Comparison of ENCODE assay signal across 38 mouse cellular contexts in genomic region chr7:3235683-3236082, GRCm38 (mm10). TPM values are rescaled to one million over a fixed set of nuclear protein-coding genes. Genes with fewer than 3 reads are reported as not detected.
"Had no signal": no experiment of that assay in that cellular context is flagged by ENCODE, and none has a peak within 500 bp of the region (broad histone marks: within the 10 kb centered on the region; RNA-seq: fewer than 3 reads in every experiment).

No protein-coding gene starts in this region.

- H3K27me3 ChIP-seq: limb, embryonic 12.5 days; limb, embryonic 13.5 days; limb, embryonic 15.5 days; liver, embryonic 13.5 days; liver, embryonic 15.5 days; lung, embryonic 15.5 days; megakaryocyte, embryonic 14.5 days; midbrain, embryonic 12.5 days; midbrain, embryonic 13.5 days; midbrain, embryonic 15.5 days; neural tube, embryonic 12.5 days had no signal

- H3K4me3 ChIP-seq: left cerebral cortex, adult 2 months; limb, embryonic 10.5 days; limb, embryonic 12.5 days; limb, embryonic 13.5 days; limb, embryonic 15.5 days; liver, embryonic 13.5 days; liver, embryonic 15.5 days; lung, embryonic 15.5 days; megakaryocyte, embryonic 14.5 days; midbrain, embryonic 10.5 days; midbrain, embryonic 12.5 days; midbrain, embryonic 13.5 days; midbrain, embryonic 15.5 days; myocyte; neural tube, embryonic 12.5 days had no signal

- H3K9me3 ChIP-seq: limb, embryonic 10.5 days; limb, embryonic 12.5 days; limb, embryonic 13.5 days; limb, embryonic 15.5 days; liver, embryonic 13.5 days; liver, embryonic 15.5 days; lung, embryonic 15.5 days; midbrain, embryonic 12.5 days; midbrain, embryonic 13.5 days; midbrain, embryonic 15.5 days had no signal

- H3K4me1 ChIP-seq: limb, embryonic 10.5 days; limb, embryonic 12.5 days; limb, embryonic 13.5 days; limb, embryonic 15.5 days; liver, embryonic 13.5 days; liver, embryonic 15.5 days; lung, embryonic 15.5 days; megakaryocyte, embryonic 14.5 days; midbrain, embryonic 10.5 days; midbrain, embryonic 12.5 days; midbrain, embryonic 13.5 days; midbrain, embryonic 15.5 days; neural tube, embryonic 12.5 days had no signal

- ATAC-seq: lung, postnatal 0 days; midbrain, embryonic 13.5 days; midbrain, embryonic 15.5 days; midbrain, embryonic 16.5 days had no signal

- H3K4me2 ChIP-seq: limb, embryonic 12.5 days; limb, embryonic 13.5 days; limb, embryonic 15.5 days; liver, embryonic 13.5 days; liver, embryonic 15.5 days; lung, embryonic 14.5 days; lung, embryonic 15.5 days; midbrain, embryonic 11.5 days; midbrain, embryonic 12.5 days; midbrain, embryonic 13.5 days; midbrain, embryonic 15.5 days; neural tube, embryonic 12.5 days had no signal

- DNase-seq: left cerebral cortex, postnatal 4 days; liver; liver, embryonic 13.5 days; lung, adult 18-20 months; lung, adult 2 months; lung, embryonic 14.5 days; lung, postnatal 10 days; lung, postnatal 14 days; lung, postnatal 36 days; lung, postnatal 4 days; midbrain, embryonic 14.5 days had no signal

- H3K36me3 ChIP-seq: limb, embryonic 10.5 days; limb, embryonic 12.5 days; limb, embryonic 13.5 days; limb, embryonic 15.5 days; liver, embryonic 13.5 days; liver, embryonic 15.5 days; lung, embryonic 15.5 days; midbrain, embryonic 10.5 days; midbrain, embryonic 12.5 days; midbrain, embryonic 13.5 days; midbrain, embryonic 15.5 days; neural tube, embryonic 12.5 days had no signal

- H3K9ac ChIP-seq: limb, embryonic 12.5 days; limb, embryonic 13.5 days; limb, embryonic 15.5 days; liver, embryonic 13.5 days; liver, embryonic 14.5 days; liver, embryonic 15.5 days; lung, embryonic 14.5 days; lung, embryonic 15.5 days; midbrain, embryonic 12.5 days; midbrain, embryonic 13.5 days; midbrain, embryonic 15.5 days; neural tube, embryonic 12.5 days had no signal

- H3K27ac ChIP-seq: left cerebral cortex, adult 2 months; limb, embryonic 10.5 days; limb, embryonic 12.5 days; limb, embryonic 13.5 days; limb, embryonic 15.5 days; liver, embryonic 13.5 days; liver, embryonic 14.5 days; liver, embryonic 15.5 days; lung, embryonic 15.5 days; macrophage; midbrain, embryonic 10.5 days; midbrain, embryonic 12.5 days; midbrain, embryonic 13.5 days; midbrain, embryonic 15.5 days; neural tube, embryonic 12.5 days had no signal

RNA-seq across cellular contexts. Expression of gene Nlrp12, which starts 13.9 kb away (rescaled TPM):
- total RNA-seq: left cerebral cortex, adult 18-20 months; left cerebral cortex, adult 8-10 months; left cerebral cortex, postnatal 36 days; megakaryocyte-erythroid progenitor cell, adult 5-6 weeks had no signal
- polyA plus RNA-seq: limb, embryonic 10.5 days; limb, embryonic 11.5 days; limb, embryonic 12.5 days; limb, embryonic 13.5 days; limb, embryonic 14.5 days; limb, embryonic 15.5 days; lung, embryonic 14.5 days; midbrain, embryonic 10.5 days; midbrain, embryonic 11.5 days; midbrain, embryonic 12.5 days; midbrain, embryonic 13.5 days; midbrain, embryonic 14.5 days; midbrain, embryonic 16.5 days; myocyte; neural tube, embryonic 11.5 days; neural tube, embryonic 12.5 days had no signal

RNA-seq across cellular contexts. Expression of gene Prkcg, which starts 53.3 kb away (rescaled TPM):
- total RNA-seq: megakaryocyte-erythroid progenitor cell, adult 5-6 weeks had no signal
- polyA plus RNA-seq: limb, embryonic 12.5 days; liver, embryonic 15.5 days; liver, embryonic 16.5 days had no signal
